Mouse (Mus musculus): ENCODE data around the gene Fads2.
A peak's percentile ranks its signal among the peaks of the same experiment; 100 is the strongest.

Fads2 gene

GRCm38 (mm10) chr19:10102054-10102700, 631 bp upstream of the Fads2 start:
- DNase-seq (ENCODE audit: low spot score), result no peak

DNA sequence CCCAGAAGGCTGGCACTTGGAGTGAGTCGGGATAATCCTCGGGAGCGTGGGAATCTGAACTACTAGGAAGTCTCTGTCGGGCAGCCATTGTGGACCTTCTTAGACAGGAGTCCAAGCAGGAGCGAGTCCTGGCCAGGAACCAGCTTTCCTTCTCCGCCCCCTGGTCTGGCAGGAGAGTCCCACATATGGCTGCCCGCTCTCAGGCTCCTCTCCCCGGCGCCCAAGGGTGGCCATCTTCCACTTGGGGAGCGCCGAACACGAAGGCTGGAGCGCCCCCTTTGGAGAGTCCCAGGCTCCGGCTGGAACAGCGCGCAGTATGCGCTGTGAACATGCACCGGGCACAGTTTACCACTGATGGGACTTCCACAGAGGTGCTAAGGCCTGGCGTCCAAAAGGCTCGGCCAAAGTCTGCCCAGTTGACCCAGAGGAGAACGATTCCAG, 895 bp downstream of the Fads2 start:
- peak; percentile 90 for DNase-seq (ENCODE audit: low spot score)

DNA sequence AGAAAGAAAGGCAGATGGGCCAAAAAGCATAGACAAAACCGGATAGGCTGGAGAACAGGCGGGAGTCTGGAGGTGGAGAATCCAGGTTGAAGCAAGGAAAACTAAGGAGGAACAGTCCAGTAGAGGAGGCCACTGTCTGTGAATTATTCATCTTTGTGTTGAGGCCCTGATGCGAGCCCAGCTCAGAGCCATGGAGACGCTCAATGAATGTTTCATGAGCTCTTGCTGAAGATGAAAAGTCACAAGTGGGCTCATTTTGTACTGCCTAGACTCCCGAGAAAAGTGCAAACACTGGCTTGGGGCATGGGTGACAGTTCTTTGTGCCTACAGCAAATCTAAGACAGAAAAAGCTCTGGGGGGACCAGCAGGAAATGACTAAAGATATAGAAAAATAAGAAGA, 3.7 kb downstream of the Fads2 start:
- no peak for DNase-seq (ENCODE audit: low spot score)

GRCm38 (mm10) chr19:10096371-10096876, 5.1 kb downstream of the Fads2 start:
- DNase-seq (ENCODE audit: low spot score), result no peak

DNA sequence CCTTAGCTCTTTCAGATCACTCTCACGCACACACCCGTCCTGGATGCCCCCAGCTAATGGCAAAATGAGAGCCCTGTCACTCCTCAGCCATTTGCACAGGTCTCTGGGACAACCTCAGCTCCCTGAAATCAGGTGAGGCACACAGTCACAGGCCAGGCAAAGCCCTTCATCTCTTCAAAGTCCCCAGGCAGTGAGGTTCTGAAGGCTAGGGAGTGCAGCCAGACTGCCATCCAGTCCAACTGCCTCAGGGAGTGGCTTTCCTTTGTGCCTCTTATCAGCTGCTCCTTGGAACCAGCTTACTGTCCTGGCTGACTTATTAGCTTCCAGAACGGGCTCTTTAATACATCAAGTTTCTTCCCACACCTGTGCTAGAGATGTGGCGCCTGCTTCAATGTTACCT, 6.9 kb downstream of the Fads2 start:
- DNase-seq (ENCODE audit: low spot score), result no peak

- no peak for DNase-seq (ENCODE audit: low spot score)
Observed at GRCm38 (mm10) chr19:10093829-10094228, 7.7 kb downstream of the Fads2 start.

GRCm38 (mm10) chr19:10086976-10087375, 14.6 kb downstream of the Fads2 start:
- DNase-seq (ENCODE audit: low spot score), result no peak

DNA sequence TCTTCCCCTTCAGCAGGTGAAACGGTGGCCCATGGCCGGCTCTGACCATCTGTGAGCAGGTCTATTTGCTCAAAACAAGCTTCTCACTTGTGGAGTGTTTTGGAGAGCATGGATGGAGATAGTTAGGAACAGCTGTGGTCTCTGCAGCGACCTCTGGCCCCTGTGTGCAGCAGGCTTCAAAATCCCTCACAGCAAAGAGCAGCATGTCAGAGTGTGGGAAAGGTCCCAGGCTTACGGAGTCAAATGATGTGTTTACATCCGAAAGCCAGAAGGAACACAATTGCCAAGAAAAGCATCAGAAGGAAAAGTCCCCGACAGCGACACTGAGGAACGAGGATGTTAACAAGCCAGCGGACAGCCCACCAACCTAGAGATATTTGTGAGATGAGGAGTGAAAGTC, 16.1 kb downstream of the Fads2 start:
- no peak for DNase-seq (ENCODE audit: low spot score)

DNA sequence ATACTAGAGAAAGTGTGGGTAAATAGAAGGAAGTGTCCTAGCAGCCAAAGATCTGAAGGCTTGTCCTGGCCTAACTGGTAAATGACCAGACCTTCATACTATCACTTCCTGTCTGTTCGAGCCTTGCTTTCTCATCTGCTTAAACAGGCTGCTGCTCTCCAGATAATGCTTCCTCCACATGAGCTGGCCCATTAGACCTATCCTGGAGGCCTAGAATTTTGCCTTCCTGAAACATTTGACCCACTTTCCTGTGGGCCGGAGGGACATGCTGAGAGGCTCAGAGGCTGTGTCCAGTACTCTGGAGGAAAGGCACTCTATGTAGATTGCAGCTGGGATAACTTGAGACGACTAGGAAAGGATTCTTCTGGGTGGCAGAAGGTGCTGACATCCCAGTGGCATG, 19.4 kb downstream of the Fads2 start:
- no peak for DNase-seq (ENCODE audit: low spot score)

DNA sequence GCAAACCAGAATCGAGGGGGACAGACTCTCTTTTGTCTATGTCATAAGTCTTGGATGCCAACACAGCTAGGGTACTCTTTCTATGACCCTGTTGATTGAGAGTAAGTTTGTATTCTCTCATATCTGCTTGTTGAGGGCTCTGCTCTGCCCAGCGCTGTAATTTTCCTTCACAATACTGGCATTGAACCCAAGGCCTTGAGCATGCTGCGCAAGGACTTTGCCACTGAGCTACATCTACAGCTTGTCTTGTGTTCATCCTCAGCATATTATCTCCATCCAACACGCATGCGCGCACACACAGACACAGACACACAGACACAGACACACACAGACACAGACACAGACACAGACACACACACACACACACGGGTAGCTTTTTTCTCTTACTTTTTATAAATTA, 21.2 kb downstream of the Fads2 start:
- DNase-seq (ENCODE audit: low spot score), result no peak

- DNase-seq (ENCODE audit: low spot score), result no peak
Observed at GRCm38 (mm10) chr19:10078392-10078791, 23.2 kb downstream of the Fads2 start.

GRCm38 (mm10) chr19:10073145-10073544, 28.4 kb downstream of the Fads2 start:
- no peak for DNase-seq (ENCODE audit: low spot score)

DNA sequence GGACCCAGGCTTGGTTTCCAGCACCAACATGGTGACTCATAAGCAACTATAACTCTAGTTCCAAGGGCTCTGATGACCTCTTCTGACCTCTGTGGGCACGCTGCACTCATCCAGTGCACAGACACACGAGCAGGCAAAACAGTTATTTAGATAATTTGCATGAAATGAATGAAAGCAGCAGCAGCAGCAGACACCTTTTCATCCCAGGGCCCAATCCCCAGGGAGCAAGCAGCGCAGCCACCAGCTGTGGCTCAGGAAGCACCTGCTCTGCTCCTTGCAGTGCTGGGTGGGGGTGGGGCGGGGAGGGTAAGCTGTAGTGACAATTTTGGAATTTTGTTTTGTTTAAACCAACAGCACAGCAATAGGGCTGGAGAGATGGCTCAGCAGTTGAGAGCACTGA, 29.7 kb downstream of the Fads2 start:
- DNase-seq (ENCODE audit: low spot score), result no peak

DNA sequence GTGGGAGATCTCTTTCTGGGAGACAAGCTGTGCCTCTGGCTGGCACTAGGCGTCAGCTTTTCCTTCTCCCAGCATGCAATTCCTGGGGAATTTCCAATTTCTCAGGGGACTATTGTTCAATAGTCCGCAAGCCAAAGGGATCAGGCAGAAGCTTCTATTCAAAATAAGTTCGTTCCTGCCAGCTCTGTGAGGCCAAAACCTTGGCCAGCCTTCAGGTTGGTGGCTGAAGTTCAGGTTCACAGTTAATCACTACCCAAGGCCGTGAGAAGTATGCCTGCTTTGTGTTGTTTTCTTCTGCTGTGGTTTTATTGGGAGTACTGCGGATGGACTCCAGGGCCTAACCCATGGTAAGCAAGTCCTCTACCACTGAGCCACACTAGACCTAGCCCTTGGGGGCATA, 30.4 kb downstream of the Fads2 start:
- DNase-seq (ENCODE audit: low spot score), result no peak

GRCm38 (mm10) chr19:10070186-10070980, 31.2 kb downstream of the Fads2 start:
- DNase-seq (ENCODE audit: low spot score), result no peak

DNA sequence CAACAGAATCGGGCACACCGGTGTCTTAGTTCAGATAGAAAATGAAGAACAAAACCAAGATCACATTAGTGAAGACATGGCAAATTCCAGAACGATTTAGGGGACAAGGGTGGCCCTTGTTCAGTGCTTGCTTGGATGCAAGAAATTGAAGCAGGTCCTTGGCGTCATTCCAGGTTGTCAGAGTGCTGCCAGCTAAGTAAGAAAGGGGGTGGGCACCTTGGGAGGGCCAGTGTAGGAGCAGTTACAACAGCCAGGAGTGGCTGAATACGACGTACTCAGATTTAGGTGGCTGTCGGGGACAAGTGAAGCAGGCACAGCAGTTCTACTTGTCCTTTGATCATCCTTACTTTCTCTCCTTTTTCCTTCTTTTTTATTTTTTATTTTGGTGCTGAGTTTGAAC, 33.8 kb downstream of the Fads2 start:
- DNase-seq (ENCODE audit: low spot score), result no peak

- no peak for DNase-seq (ENCODE audit: low spot score)
Observed at GRCm38 (mm10) chr19:10066502-10066901, 35.0 kb downstream of the Fads2 start.

DNA sequence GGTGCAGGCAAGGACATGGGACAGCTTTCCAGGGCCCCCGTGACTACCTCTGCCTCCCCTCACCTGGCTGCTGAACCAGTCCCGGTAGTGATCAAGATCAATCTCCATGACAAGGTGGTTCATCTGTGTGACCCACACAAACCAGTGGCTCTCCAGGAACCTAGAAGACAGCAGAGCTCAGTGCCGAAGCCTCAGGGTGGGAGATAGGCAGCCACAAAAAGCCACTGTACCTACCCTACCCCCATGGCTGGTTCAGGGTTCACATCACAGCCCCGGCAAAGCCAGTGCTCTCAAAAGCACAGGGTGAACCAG, 35.4 kb downstream of the Fads2 start:
- DNase-seq (ENCODE audit: low spot score), result no peak

DNA sequence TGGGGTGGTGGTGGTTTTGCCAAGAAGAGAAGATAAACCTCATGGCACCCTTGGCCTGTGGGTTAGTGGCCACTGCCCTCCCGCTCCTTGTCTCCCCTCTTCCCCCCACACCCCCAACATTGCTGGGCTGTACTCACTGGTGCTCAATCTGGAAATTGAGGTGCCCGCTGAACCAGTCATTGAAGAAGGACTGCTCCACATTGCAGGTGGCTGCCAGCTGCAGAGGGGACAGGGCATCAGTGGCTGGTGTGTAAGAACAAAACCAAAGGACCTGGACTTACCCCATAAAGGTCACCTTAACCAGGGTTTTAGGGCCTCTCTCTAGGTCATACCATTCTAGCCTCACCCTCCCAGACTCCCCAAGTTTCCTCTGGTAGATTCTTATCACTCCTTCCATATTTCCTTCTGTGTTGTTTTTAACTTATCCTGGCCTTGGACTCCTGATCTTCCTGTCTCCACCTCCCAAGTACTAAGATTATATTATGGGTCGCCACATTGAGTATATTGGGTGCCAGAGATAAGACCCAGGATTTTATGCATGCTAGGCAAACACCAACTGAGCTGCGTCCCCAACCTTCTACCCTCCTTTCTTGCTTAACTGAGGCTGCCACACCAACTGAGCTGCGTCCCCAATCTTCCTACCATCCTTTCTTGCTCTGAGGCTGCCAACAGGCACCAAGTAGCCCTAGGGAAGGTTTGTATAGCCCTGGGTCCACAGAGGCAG, 35.9 kb downstream of the Fads2 start:
- DNase-seq (ENCODE audit: low spot score), result no peak

DNA sequence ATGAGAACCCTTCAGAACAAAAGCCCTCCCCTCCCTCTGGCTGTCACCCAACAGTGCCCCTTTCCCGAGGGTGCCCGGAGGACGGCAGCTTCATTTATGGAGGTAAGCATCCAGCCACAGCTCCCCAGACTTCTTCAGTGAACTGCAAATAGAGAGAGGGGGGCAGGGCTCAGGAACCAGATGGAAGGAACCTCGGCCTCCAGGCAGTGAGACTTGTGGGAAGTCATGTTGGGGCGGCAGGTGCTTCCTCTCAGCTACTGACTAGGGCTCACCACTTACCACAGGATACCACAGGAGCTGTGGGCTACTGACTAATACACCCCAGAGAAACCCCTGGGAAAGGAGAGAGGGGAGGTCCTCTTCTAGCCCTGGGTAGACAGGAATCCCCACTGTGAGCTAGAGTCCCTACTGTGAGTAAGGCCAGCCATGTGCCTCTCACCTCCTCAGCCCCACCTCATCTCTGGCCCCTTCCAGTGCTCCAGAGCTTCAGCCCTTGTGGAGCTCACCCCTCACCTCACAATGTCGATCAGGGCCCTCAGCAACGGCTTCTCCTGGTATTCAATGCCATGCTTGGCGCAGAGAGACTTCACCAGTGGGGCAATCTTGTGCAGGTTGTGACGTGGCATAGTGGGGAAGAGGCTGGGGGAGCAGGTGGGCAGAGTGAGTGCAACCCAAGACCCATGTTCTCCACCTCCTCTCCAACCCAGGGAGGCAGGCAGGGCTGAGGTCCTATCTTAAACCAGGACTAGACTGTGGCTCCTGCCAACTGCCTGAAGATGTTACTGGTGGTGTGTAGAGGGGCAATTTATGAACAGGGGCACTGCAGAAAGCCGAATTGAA, 37.2 kb downstream of the Fads2 start:
- DNase-seq (ENCODE audit: low spot score), result no peak

DNA sequence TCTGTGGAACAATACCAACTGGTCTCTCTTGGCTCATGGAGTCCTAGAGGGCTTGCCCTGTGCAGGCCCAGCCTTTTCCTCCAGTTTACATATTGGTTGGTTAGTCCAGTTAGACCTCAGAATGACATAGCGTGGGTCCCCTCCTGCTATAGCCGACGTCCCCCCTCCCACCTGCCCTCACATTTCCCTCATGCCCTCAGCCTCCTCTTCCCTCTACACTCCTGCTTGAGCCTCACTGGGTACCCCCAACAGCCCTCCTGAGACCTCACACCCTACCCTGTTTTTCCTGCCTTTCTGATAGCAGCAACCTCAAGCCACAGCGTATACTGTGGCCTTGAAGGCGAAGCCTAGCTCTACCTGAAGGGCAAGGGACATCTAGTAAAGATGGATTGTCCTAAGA, 38.7 kb downstream of the Fads2 start:
- no peak for DNase-seq (ENCODE audit: low spot score)

GRCm38 (mm10) chr19:10062292-10062691, 39.3 kb downstream of the Fads2 start:
- no peak for DNase-seq (ENCODE audit: low spot score)

All from embryo, embryonic 10.5 days (tissue).